Comparison of ENCODE assay signal across 8 mouse cellular contexts in the genomic region with DNA sequence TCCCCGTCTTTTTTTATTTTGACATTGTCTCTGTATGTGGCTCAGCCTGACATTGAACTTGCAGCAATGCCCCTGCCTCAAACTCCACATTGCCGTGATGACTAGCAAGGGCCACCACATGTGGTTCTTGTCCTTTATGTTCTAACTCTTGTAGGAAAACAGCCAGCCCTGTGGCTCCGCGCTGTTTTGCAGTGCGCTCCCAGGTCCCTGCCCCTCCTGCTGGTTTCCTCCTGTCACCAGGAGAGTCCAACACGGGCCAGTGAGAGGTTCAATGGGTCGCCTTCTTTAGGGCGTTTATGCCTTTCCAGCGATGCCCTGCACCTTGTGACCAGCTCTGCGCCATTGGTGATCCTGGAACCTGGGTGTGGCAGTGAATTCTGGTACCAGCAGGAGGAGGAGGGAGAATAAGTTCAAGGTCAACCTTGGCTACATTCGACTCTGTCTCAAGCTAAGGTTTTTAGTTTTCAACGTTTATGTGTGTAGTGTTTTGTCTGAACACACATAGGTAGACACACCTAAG. TPM values are rescaled to one million over a fixed set of nuclear protein-coding genes. Genes with fewer than 3 reads are reported as not detected.
A peak's percentile ranks its signal among the peaks of the same experiment; 100 is the strongest.
DNase-seq lines count a peak whose midpoint lies in the region; ATAC-seq lines count a peak whose summit lies in the region.

No protein-coding gene starts in this region.

- H3K9me3 ChIP-seq in kidney, embryonic 15.5 days (replicated peaks): no peaks in the 10 kb centered on the region
- no peaks in the 10 kb centered on the region for H3K9me3 ChIP-seq in hindbrain, embryonic 15.5 days
- no peaks in the 10 kb centered on the region for H3K9me3 ChIP-seq in midbrain, embryonic 14.5 days (ENCODE audit: control insufficient read depth, low read length)

- peaks cover 38% of the 10 kb centered on the region for H3K27me3 ChIP-seq in kidney, embryonic 15.5 days
- H3K27me3 ChIP-seq in hindbrain, embryonic 15.5 days: no peaks in the 10 kb centered on the region
- no peaks in the 10 kb centered on the region for H3K27me3 ChIP-seq in midbrain, embryonic 14.5 days (ENCODE audit: control insufficient read depth, insufficient read depth, low read length)

- no peak for DNase-seq in kidney, adult 11 months
- no peak for DNase-seq in midbrain, embryonic 14.5 days
- no peak for DNase-seq in cerebellum, postnatal 4 days (ENCODE audit: low spot score in 2 of 2)
- DNase-seq in yolk sac, embryonic 10.5 days (ENCODE audit: low spot score): no peak
- DNase-seq in thymus, adult 18-20 months: no peak

- peak overlapping the region; percentile 77 for H3K27ac ChIP-seq in kidney, embryonic 15.5 days
- H3K27ac ChIP-seq in brown adipose tissue, adult 24 weeks (replicated peaks; ENCODE audit: low read depth, low read length): no peak overlapping the region
- H3K27ac ChIP-seq in hindbrain, embryonic 15.5 days (replicated peaks): peak overlapping the region; percentile 95
- H3K27ac ChIP-seq in midbrain, embryonic 14.5 days (replicated peaks; ENCODE audit: low read depth, low read length): peak overlapping the region; percentile 98

- peak overlapping the region; percentile 63 for H3K4me3 ChIP-seq in kidney, embryonic 15.5 days (replicated peaks)
- H3K4me3 ChIP-seq in brown adipose tissue, adult 24 weeks (ENCODE audit: insufficient read depth, low read depth, low read length): peak overlapping the region; percentile 48
- H3K4me3 ChIP-seq in hindbrain, embryonic 15.5 days: peak overlapping the region; percentile 48
- peak overlapping the region; percentile 64 for H3K4me3 ChIP-seq in midbrain, embryonic 14.5 days (replicated peaks; ENCODE audit: low read depth, low read length)

- WGBS in kidney, embryonic 15.5 days: 7% methylated on average over 12 of the region's 12 CpGs
- WGBS in hindbrain, embryonic 15.5 days: 6% methylated on average over 12 of the region's 12 CpGs
- WGBS in midbrain, embryonic 14.5 days: 8% methylated on average over 12 of the region's 12 CpGs

- peak overlapping the region; percentile 38; the same call in 1 of the 2 replicates for H3K9ac ChIP-seq in kidney, embryonic 15.5 days
- peak overlapping the region; percentile 42 for H3K9ac ChIP-seq in hindbrain, embryonic 15.5 days
- peak overlapping the region; percentile 59 for H3K9ac ChIP-seq in midbrain, embryonic 14.5 days (replicated peaks; ENCODE audit: low read length)

- peaks cover 9% of the 10 kb centered on the region; the same call in 1 of the 2 replicates for H3K36me3 ChIP-seq in kidney, embryonic 15.5 days
- peaks cover 6% of the 10 kb centered on the region; the same call in 1 of the 2 replicates for H3K36me3 ChIP-seq in hindbrain, embryonic 15.5 days
- peaks cover 11% of the 10 kb centered on the region for H3K36me3 ChIP-seq in midbrain, embryonic 14.5 days (ENCODE audit: control insufficient read depth, insufficient read depth, low read length)

- peak overlapping the region; percentile 90 for H3K4me2 ChIP-seq in kidney, embryonic 15.5 days
- H3K4me2 ChIP-seq in hindbrain, embryonic 15.5 days: peak overlapping the region; percentile 94
- H3K4me2 ChIP-seq in midbrain, embryonic 14.5 days (ENCODE audit: low read length): peak overlapping the region; percentile 98

- 0 out of 2 replicates have a peak, but pooled peaks have one; percentile 0 for ATAC-seq in kidney, embryonic 15.5 days (replicated peaks; ENCODE audit: low FRiP score)
- ATAC-seq in hindbrain, embryonic 15.5 days (ENCODE audit: low FRiP score, low read depth): peak; percentile 5
- peak; percentile 7; the same call in 1 of the 2 replicates for ATAC-seq in midbrain, embryonic 14.5 days (ENCODE audit: low FRiP score, low TSS enrichment)

- peaks cover 74% of the 10 kb centered on the region for H3K4me1 ChIP-seq in kidney, embryonic 15.5 days
- peaks cover 6% of the 10 kb centered on the region; the same call in 1 of the 2 replicates for H3K4me1 ChIP-seq in brown adipose tissue, adult 24 weeks (ENCODE audit: control insufficient read depth, insufficient read depth, insufficient read length, low read length)
- H3K4me1 ChIP-seq in hindbrain, embryonic 15.5 days (replicated peaks): peaks cover 72% of the 10 kb centered on the region
- peaks cover 47% of the 10 kb centered on the region for H3K4me1 ChIP-seq in midbrain, embryonic 14.5 days (ENCODE audit: control insufficient read depth, insufficient read depth, low read length)

RNA-seq across cellular contexts. Expression of a gene that starts 3.0 kb away (rescaled TPM):
- polyA plus RNA-seq in kidney, embryonic 15.5 days (2015; fragmentation: Nextera tagmentation; extraction: Ambion mirVana): 2.6 and 2.9 TPM in 2 replicates
- 5.8 and 6.0 TPM in 2 replicates for polyA plus RNA-seq in brown adipose tissue, adult 24 weeks (2012; ENCODE audit: insufficient read depth, insufficient read length, missing spikeins)
- 19.2 and 19.8 TPM in 2 replicates for polyA plus RNA-seq in hindbrain, embryonic 15.5 days (2015; fragmentation: Nextera tagmentation; extraction: Ambion mirVana)
- polyA plus RNA-seq in midbrain, embryonic 14.5 days (2014; fragmentation: Nextera tagmentation; extraction: Ambion mirVana): 13.3 and 16.0 TPM in 2 replicates

RNA-seq across cellular contexts. Expression of a gene that starts 7.7 kb away (rescaled TPM):
- 115 and 123 TPM in 2 replicates for polyA plus RNA-seq in kidney, embryonic 15.5 days (2015; fragmentation: Nextera tagmentation; extraction: Ambion mirVana)
- polyA plus RNA-seq in brown adipose tissue, adult 24 weeks (2012; ENCODE audit: insufficient read depth, insufficient read length, missing spikeins): 54.5 and 60.6 TPM in 2 replicates
- polyA plus RNA-seq in hindbrain, embryonic 15.5 days (2015; fragmentation: Nextera tagmentation; extraction: Ambion mirVana): 166 and 176 TPM in 2 replicates
- 149 and 178 TPM in 2 replicates for polyA plus RNA-seq in midbrain, embryonic 14.5 days (2014; fragmentation: Nextera tagmentation; extraction: Ambion mirVana)

RNA-seq across cellular contexts. Expression of a gene that starts 26.5 kb away (rescaled TPM):
- 0.06 and 0.25 TPM in 2 replicates for polyA plus RNA-seq in kidney, embryonic 15.5 days (2015; fragmentation: Nextera tagmentation; extraction: Ambion mirVana)
- not detected in 2 replicates for polyA plus RNA-seq in brown adipose tissue, adult 24 weeks (2012; ENCODE audit: insufficient read depth, insufficient read length, missing spikeins)
- 1.7 and 1.9 TPM in 2 replicates for polyA plus RNA-seq in hindbrain, embryonic 15.5 days (2015; fragmentation: Nextera tagmentation; extraction: Ambion mirVana)
- 0.40 and 0.96 TPM in 2 replicates for polyA plus RNA-seq in midbrain, embryonic 14.5 days (2014; fragmentation: Nextera tagmentation; extraction: Ambion mirVana)

RNA-seq across cellular contexts. Expression of a gene that starts 26.5 kb away (rescaled TPM):
- polyA plus RNA-seq in kidney, embryonic 15.5 days (2015; fragmentation: Nextera tagmentation; extraction: Ambion mirVana): 5.0 and 6.5 TPM in 2 replicates
- 1.3 and 5.0 TPM in 2 replicates for polyA plus RNA-seq in brown adipose tissue, adult 24 weeks (2012; ENCODE audit: insufficient read depth, insufficient read length, missing spikeins)
- 7.8 and 8.0 TPM in 2 replicates for polyA plus RNA-seq in hindbrain, embryonic 15.5 days (2015; fragmentation: Nextera tagmentation; extraction: Ambion mirVana)
- polyA plus RNA-seq in midbrain, embryonic 14.5 days (2014; fragmentation: Nextera tagmentation; extraction: Ambion mirVana): 7.1 and 7.5 TPM in 2 replicates

RNA-seq across cellular contexts. Expression of a gene that starts 31.2 kb away (rescaled TPM):
- 4,326 and 4,329 TPM in 2 replicates for polyA plus RNA-seq in kidney, embryonic 15.5 days (2015; fragmentation: Nextera tagmentation; extraction: Ambion mirVana)
- 822 and 1,180 TPM in 2 replicates for polyA plus RNA-seq in brown adipose tissue, adult 24 weeks (2012; ENCODE audit: insufficient read depth, insufficient read length, missing spikeins)
- 2,082 and 2,226 TPM in 2 replicates for polyA plus RNA-seq in hindbrain, embryonic 15.5 days (2015; fragmentation: Nextera tagmentation; extraction: Ambion mirVana)
- 2,701 and 2,857 TPM in 2 replicates for polyA plus RNA-seq in midbrain, embryonic 14.5 days (2014; fragmentation: Nextera tagmentation; extraction: Ambion mirVana)
